Mouse (Mus musculus) heart, postnatal 10 days (tissue): ENCODE measurements at regions not wholly inside any gene's neighbourhood (a gene's known extent, or its start where the extent isn't known, plus 50 kb on each side); places are given as distances from the start of the nearest gene placed in this dataset.

Experiments
- DNase-seq, 2 experiments: peaks; one replicate each; pipeline ENCODE4 v3.0.0; 2021
- intact Hi-C: fragments of 180-260 bp; cut with DNase I; formaldehyde crosslinking; loops from one replicate; pipeline ENCODE4 v1.15.1; 2025

DNA sequence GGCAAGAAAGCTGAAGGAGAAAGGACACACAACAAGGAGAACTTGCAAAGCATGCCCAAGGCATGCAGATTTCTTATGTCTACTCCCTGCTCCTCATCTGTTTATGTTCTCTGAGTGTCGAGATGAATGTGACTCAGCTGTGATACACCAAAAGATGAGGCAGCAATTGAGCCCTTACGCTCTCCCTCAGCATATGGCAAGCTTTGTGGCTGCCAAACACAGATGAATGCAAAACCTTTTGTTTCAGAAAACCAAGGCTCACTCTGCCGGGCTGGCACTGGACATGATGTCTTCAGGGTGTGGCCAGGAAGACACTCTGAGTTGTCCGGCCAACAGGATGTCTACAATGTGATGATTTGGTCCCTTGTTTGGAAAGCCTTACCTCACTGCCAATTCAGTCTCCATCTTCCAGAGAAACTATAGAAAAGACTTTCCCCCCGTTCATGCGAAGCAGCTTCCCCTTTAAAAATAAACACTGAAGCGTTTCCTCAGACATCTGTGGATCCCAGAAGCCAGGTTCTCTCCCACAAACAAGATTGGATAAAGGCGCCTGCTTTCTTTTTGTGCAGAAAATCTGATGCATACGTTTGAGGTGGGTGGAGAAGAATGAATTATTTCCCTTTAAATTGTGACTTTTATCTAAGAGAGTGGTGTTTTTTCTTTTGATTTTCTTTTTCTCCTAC is 171.5 kb downstream of the Tmx1 start:
- DNase-seq = no peak
- intact Hi-C loops = no loop called here

- DNase-seq = no peak
- intact Hi-C loops = no loop called here
Measured at GRCm38 (mm10) chr12:70627638-70628037, 174.7 kb downstream of the Tmx1 start.

- no peak for DNase-seq
- intact Hi-C loops = no loop called here
Measured at GRCm38 (mm10) chr12:70628384-70629365, 175.8 kb downstream of the Tmx1 start.

- no peak for DNase-seq
- intact Hi-C loops = no loop called here
Measured at GRCm38 (mm10) chr12:70629371-70629770, 176.5 kb downstream of the Tmx1 start.

DNA sequence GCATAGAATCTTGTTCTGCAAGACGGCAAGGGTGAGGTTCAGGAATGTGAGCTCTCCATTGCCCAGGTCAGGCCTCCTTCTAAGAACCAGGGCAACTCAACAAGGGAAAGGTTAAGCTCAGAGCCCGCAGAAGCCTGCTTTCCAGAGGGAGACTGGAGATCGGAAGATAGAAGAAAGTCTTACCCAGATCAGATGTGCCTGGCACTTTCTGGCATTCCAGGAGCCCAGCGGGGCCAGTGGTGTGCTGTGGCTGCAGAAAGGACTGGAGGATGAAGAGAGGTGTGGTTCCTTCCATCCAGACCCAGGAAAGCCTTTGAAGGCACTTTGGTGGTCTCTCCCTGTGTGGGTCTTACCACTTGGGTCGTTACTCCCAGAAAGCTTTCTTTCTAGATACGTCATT is 178.4 kb downstream of the Tmx1 start:
- DNase-seq = no peak
- intact Hi-C loops = no loop called here

GRCm38 (mm10) chr12:70633194-70633593 is 180.3 kb downstream of the Tmx1 start:
- intact Hi-C loops = no loop called here
- no peak for DNase-seq

DNA sequence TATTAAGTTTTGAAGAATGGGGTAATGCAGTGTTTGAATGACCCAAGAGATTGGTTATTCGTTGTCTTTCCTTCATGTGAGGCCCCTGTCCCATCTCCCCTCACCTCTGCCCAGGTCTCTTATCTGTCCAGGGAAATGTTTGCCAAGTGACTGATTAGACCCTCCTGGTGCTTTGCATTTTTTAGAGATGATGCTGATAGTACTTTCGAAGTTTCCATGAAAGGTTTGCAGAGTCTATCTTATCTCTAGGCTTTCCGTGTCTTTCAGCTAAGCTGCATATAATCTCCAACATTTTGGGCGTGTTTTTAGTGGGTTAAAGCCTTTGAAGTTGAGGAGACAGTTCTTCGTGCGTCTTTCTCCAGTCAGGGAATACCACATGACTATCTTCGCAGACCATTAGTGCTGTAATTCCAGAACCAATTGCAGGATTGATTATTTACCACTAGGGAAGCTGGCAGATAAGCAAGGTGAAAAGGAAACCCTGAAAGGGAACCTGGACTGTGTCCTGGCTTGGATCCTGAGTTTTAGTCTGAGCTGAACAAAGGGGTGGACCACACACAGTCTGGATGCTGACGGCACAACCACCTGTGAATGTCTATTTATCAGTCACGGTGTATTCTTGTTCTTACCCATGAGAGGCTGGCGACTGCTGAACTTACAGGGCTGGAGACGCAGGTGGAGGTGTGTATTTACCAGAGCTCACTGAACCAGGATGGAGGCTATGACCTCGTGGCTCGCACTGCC is 180.9 kb downstream of the Tmx1 start:
- no peak for DNase-seq
- intact Hi-C loops = no loop called here

DNA sequence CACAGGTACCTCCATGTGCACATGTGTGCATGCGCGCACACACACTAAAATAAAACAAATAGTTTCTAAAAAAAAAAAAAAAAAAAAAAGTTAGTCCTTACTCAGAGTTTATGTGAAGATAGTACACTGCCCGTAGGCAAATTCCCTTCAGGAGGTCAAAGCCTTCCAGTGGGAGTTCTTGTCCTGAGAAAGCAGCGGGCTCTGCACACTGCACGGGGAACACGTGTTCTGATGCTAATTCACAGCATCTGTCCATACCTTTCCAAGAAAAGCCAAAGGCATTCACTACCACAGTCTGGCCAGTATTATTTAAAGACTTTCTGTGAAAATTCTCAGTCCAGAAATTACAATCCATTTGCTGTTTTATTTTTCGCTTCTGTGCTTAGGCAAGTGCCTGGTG is 183.1 kb downstream of the Tmx1 start:
- intact Hi-C loops = no loop called here
- DNase-seq = no peak

- no peak for DNase-seq
- intact Hi-C loops = no loop called here
Measured at GRCm38 (mm10) chr12:70640186-70640585, 185.1 kb upstream of the Frmd6 start.

GRCm38 (mm10) chr12:70644910-70645309 is 180.4 kb upstream of the Frmd6 start:
- intact Hi-C loops = loop anchor here (5.0 kb wide), 1 partner anchor 88 kb away; no protein-coding TSS in a partner anchor
- DNase-seq = no peak

DNA sequence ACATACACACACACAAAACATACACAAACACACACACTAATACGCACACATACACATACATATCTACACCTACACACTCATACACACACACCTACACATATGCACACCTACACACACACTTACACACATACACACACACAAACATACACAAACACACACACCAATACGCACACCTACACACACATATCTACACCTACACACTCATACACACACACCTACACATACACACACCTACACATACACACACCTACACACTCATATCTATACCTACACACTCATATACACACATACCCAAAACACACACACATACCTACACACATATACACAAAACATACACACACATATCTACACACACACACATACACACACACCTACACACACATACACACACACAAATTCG is 179.9 kb upstream of the Frmd6 start:
- no peak for DNase-seq
- intact Hi-C loops = loop anchor here (5.0 kb wide), 1 partner anchor 88 kb away; no protein-coding TSS in a partner anchor

DNA sequence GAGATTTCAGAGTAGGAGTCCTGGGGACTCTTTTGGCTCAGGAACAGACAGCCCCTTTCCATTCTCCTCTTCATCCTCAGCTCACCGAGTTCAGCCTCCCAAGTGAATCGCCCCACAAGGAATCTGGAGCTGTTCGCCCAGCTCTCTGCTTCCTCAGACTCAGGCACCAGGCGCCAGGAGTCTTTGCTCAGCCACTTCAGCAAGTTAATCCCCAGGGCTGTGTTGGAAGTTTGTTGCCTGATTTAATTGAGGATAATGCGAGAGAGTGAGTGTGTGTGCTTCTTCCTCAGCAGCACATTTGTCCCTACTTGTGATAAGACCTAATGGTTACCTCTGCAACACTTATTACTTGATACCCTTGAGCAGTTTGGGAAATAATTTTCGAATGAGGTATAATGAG is 177.8 kb upstream of the Frmd6 start:
- intact Hi-C loops = loop anchor here (5.0 kb wide), 1 partner anchor 90 kb away; no protein-coding TSS in a partner anchor
- peak; percentile 45 to 48 for DNase-seq

- intact Hi-C loops = loop anchor here (5.0 kb wide), 1 partner anchor 91 kb away; no protein-coding TSS in a partner anchor
- peak; percentile 31 to 41 for DNase-seq
Measured at GRCm38 (mm10) chr12:70648179-70648811, 177.0 kb upstream of the Frmd6 start.

GRCm38 (mm10) chr12:70648812-70649188 is 176.5 kb upstream of the Frmd6 start:
- intact Hi-C loops = loop anchor here (5.0 kb wide), 1 partner anchor 91 kb away; no protein-coding TSS in a partner anchor
- peak in 1 of 2 experiments; percentile 28 for DNase-seq

DNA sequence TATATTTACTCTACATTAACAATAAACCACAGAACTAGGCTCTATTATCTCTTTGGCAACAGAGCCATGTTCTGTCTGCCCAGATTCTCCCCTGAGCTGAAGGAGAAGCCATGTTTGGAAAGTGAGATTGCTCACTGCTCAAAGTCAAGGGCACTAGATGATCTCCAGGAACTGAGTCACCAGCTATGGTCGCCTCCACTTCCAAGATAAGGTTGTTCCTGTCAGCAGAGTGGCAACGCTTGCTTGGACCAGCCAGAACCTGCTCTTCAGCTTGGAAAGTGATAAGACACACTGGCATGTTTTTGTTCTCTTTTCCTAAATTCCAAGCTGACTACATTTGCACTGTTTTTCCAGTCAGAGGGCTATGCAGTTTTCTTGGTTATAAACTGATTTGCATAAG is 175.6 kb upstream of the Frmd6 start:
- intact Hi-C loops = loop anchor here (5.0 kb wide), 2 partner anchors 92 to 152 kb away; no protein-coding TSS in a partner anchor
- DNase-seq = peak; percentile 65 to 78

DNA sequence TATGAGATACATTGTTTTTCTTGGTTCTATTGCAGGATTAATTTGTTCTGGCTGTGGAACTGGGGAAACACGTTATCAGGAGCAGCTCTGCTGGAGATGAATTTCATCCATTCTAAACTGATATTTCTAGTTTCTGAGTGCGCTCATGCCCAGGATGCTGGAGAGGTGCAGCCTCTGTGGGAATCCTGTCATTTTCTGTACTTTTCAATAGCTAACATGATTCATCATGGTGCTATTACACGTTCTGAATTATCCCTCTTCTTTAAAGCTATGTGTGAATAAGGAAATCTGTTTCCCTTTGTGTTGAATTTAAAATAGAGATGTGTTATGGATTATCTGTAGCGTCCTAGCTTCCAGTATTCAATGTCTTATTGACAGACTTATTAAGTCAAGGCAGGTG is 174.8 kb upstream of the Frmd6 start:
- intact Hi-C loops = loop anchor here (5.0 kb wide), 1 partner anchor 153 kb away; no protein-coding TSS in a partner anchor
- no peak for DNase-seq

GRCm38 (mm10) chr12:70652751-70653150 is 172.6 kb upstream of the Frmd6 start:
- DNase-seq = no peak
- intact Hi-C loops = loop anchor here (5.0 kb wide), 1 partner anchor 155 kb away; no protein-coding TSS in a partner anchor

- intact Hi-C loops = loop anchor here (5.0 kb wide), 1 partner anchor 157 kb away; no protein-coding TSS in a partner anchor
- DNase-seq = peak; percentile 40 to 47
Measured at GRCm38 (mm10) chr12:70653971-70654370, 171.3 kb upstream of the Frmd6 start.

- intact Hi-C loops = loop anchor here (5.0 kb wide), 1 partner anchor 157 kb away; no protein-coding TSS in a partner anchor
Measured at GRCm38 (mm10) chr12:70654546-70654945, 170.8 kb upstream of the Frmd6 start.

DNA sequence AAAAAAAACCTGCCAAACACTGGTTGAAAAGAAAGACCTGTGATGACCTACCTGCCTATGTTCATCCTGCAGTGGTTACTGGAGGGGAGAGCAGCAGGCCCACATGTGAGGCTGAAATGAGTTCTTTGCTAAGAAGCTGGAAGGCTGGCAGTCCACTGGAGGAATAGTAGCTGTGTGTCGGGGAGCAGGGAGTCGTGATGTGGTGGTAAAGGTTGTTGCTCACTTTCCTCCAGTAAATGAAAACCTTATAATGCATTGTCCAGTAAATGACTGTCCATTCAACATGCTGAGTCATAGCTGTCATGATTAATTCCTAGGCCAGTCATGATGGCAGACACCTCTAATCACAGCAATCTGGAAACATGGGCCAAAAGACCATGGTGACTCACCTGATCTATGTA is 169.9 kb upstream of the Frmd6 start:
- intact Hi-C loops = no loop called here
- no peak for DNase-seq

More at GRCm38 (mm10) chr12:70654546-70654945, 170.8 kb upstream of the Frmd6 start:
- DNase-seq = peak; percentile 93 to 95
